Mouse (Mus musculus) adrenal gland, adult 2 months (tissue): ENCODE data around the gene Dspp. TPM values are rescaled to one million over a fixed set of nuclear protein-coding genes. Genes with fewer than 3 reads are reported as not detected.

Source experiments
- DNase-seq: peaks from one replicate; pipeline ENCODE4 v3.0.0; 2021
- long read RNA-seq: library from polyadenylated mRNA; stranded (forward); transcript quantifications from one replicate; pipeline ENCODE4 v2.0.0, GENCODE M21; 2021
- polyA plus RNA-seq: library from polyadenylated mRNA; depleted of rRNA; stranded (reverse); fragments of >200 nt; gene quantifications from 2 replicates; pipeline ENCODE4 v1.2.3, GENCODE M21; 2012; rRNA removed
- total RNA-seq, 2 experiments: library from RNA; stranded (reverse); gene quantifications; 2 replicates each; pipeline ENCODE4 v1.2.3; 2021

Gene Dspp
- total RNA-seq (not detected), polyA plus RNA-seq (not detected in 2 replicates)
- long read RNA-seq = 0 reads

- DNase-seq = no peak
These were observed at the start of gene Dspp for GRCm38 (mm10) chr5:104170412-104170811. Gene Dspp (plus strand): TSS chr5:104170712.

DNA sequence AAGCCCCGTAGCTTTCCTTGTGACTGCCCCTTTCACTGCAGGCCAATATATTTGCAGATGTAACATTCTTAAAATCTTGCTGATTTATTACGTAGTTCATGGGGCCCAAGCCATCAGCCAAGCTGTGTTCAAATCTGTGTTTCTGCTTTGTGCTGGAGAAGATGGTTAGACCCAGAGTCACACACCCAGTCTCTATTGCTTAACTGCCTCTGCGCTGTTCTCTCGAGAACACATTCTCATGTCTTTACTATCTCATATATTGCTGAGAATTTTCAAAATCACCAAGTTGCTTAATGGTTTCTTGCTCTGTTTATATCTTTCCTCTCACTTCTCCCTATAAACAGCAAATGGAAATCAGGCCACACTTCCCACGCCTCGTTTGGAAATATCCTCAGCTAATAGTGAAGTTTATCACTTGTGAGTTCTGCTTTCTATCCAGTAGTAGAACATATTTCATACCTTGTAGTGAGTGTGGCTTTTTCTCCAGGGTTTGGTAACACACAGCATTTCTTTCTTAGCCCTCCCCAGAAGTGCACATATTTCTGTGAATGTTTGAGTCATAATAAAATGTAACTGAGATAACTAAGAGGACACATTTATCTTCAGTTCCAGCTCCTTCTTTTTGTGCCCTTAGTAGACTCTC lies 46.4 kb upstream of the Dspp start:
- DNase-seq = no peak

DNA sequence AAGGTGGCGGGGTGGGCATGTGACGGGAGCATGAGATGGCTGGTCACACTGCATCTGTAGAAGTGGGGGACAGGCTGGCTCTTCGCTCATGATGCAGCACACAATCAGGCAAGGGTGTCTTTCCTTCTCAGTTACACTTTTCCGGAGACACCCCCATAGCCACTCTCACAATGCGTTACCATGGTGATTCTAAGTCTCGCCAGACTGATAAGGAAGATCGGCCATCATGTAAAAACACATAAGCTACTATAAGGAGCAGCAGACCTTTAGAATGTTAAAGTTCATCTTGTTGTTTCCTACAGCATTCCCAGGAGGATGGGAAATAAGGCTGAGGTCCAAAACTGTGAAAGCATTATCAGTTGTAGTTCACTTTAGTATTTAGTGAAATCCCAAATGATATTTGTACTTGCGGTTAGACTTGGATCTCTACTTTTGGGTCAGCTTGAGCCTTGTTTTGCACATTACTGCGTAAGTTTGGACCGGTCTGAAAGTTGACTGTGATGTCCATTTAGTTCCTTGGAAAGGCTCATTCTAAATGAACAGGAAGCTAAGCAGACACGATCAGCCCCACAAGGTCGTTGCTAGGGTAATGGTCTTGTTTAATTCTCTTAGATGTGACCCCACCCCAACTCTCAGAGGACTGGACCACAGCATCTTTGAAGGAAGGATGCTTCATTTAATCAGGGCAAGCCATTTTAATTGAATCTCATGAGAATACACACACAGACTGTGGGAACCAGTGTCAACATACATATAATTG lies 43.8 kb upstream of the Dspp start:
- DNase-seq = no peak

GRCm38 (mm10) chr5:104127351-104127750 lies 43.2 kb upstream of the Dspp start:
- DNase-seq = no peak

DNA sequence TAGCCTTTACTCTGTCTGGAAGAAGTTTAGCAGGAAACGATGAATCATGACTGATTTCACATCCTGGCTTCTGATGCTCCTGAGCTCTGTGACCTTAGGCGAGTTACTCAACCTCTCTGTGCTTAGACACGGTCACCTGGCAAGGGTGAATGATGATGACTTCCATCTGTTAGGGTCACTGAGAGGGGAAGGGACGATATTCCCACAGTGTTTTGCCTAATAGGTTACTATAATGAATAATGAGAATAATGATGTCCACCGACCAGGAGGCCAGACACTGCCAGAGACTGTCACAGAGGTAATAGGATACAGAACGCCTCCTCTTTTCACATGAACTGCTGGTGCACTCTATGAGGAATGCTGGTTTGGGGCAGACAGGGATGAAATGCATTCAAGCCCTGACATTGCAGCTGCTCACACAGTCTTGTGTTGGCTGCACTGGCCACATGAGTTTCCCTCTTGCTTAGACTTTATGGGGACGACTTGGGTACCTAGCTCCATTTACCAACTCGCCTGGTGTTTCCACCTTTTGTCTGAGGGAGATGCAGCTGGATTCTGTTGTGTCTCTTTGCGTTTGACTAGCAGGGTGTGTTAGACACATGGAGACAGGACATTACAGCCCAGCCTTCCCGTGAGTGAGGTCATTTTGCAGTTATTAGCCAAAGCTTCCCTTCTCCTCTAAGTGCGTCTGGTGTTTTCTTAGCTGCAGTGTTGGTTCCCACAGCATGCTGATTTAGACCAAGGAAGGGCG lies 42.1 kb upstream of the Dspp start:
- DNase-seq = no peak

DNA sequence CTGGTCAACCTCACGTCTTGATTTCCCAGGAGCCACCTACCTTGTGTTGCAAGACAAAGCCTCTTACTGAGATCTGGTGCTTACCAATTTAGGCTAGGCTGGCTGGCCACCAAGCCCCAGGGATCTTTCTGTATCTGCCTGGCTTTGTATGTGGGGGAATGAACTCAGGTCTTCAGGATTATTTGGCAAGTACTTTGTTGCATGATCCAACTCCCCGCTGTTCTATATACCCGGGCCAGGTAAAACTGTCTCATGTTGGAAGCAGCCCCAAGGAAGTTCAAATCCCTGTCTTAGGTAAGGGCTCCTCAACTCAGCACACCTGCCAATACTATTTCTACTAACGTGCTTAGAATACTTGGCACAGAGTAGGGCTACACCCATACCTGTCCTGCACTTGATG lies 39.6 kb upstream of the Dspp start:
- no peak for DNase-seq

- peak; percentile 72 for DNase-seq
These were observed 39.0 kb upstream of the Dspp start for GRCm38 (mm10) chr5:104131544-104131943.

GRCm38 (mm10) chr5:104133752-104134151 lies 36.8 kb upstream of the Dspp start:
- peak; percentile 58 for DNase-seq

- no peak for DNase-seq
These were observed 32.5 kb upstream of the Dspp start for GRCm38 (mm10) chr5:104137920-104138541.

DNA sequence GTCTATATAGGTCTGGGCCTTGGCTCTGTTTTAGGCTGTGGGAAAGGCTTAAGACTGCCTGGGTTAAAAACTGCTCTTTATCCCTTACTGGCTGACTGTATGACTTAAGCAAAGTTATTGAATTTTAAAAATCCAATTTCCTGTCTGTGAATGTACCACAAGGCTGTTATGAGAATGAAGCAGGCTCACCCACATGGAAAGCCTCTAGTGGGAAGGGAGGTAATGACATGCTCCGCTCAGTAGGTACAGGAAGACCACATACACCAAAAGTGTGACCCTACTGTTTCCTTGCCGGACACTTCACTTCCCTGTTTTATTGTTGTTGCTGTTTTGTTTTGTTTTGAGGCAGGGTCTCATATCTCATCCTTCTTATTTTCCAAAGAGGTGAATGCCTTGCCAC lies 29.4 kb upstream of the Dspp start:
- DNase-seq = no peak

GRCm38 (mm10) chr5:104144057-104144456 lies 26.5 kb upstream of the Dspp start:
- no peak for DNase-seq

DNA sequence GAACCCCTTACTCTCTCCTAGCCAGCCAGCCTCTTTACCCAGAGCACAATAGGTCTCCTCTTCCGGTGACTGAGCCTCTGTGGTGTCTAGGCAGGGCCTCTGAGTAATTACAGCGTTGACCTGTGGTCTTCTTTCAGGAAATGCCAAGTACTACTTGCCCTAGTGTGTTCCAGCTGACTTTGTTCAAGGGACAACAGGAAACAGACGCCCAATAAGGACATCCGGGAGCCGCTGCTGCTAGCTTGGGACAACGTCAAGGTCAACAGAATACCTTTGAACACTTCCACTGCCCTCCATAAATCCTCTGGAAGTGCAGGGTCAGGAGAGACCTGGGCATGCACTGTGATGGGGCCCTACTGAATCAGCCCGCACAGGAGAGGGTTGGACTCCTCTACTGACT lies 21.2 kb upstream of the Dspp start:
- DNase-seq = peak; percentile 72

DNA sequence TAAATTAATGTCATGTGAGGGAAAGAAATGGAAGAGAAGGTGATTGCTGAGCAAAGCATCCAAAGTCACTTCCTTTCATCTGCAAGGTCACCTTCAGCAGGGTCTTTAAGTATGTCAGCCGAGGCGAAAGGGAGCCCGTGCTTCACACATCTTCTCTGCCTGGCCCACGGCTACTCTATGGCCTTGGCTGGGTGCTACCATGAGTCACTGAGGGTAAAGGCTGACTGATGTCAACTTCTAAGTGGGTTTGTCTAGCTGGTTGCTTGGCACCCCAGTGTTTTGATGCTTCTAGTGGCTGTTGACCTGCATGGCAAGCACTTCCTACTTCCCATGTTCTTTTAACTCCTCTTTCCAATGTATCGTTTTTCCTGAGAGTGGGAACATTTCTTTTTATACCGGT lies 20.3 kb upstream of the Dspp start:
- peak; percentile 71 for DNase-seq

- DNase-seq = no peak
These were observed 12.8 kb upstream of the Dspp start for GRCm38 (mm10) chr5:104157701-104158100.

GRCm38 (mm10) chr5:104158332-104159052 lies 12.0 kb upstream of the Dspp start:
- peak; percentile 60 for DNase-seq

DNA sequence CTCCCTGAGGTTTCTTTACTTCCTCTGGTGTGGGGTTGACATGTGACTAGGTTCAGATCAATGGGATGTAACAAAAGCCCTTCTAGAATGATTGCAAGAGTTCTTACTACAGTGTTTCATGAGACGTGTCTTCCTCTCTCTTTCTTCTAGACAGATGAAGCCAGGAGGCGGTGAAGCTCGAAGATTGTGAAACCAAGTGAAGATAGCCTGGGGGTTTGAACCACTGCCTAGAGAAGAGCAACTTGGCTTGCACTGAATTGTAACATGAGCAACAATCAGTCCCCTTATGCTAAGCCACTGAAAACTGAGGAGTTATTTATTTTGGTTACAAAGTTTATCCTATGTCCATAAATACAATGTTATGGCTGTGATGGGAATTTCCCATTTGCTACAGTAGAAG lies 9.9 kb upstream of the Dspp start:
- DNase-seq = no peak

DNA sequence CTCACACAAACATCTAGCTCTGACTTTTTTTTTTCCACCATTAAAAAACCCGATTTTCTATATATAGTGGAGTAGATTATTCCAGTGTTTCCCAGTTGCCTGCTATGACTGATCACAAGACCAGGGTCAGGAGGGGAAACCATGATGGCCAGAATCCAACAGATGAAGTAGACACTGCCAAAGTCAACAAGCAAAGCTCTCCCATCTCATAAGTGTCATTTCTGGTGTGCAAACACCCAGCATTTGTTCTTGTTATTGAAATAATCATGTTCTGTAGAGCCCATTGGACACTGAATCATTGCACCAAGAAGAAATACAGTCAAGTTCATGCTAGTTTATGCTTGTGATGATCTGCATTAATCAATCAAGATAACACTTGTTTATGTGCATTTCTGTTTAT lies 9.1 kb upstream of the Dspp start:
- peak; percentile 60 for DNase-seq

- DNase-seq = no peak
These were observed 7.0 kb upstream of the Dspp start for GRCm38 (mm10) chr5:104163536-104163935.

DNA sequence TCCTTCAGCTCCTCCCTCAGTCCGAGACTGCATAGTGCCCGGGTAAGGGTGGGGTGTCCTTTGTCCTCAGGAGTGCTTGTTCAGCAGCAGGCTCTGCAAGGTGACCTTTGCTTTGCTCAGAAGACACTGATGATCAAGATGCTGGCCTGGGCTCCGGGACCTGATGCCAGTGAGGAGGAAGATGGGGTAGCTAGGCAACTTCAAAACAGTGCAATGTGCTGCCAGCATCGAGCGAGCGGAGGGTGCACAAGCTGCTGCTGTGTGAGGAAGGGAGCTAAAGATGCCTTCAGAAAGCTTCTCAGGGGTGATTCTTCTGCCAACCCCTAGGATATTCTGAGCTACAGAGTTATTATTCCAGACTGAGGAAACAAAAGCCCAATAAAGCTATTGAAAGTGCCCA lies 2.6 kb downstream of the Dspp start:
- DNase-seq = no peak

DNA sequence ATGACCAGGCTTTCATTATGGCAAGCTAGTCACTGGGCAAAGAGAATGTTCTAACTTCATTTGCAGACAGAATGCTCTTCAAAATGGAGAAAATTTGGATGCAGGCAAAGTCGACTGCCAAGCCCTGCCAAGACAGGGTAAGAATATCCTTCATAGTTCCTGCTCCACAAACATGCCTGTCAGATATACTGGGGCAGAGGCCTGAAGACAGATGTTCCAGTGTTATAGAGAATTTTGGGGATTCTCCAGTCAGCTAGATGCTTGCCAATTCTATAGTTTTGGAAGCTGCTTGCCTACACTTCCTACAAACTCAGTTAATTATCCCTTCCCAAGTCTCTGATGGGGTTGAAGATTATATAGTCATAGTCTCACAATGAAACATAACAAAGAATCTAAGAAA lies 13.2 kb downstream of the Dspp start:
- no peak for DNase-seq

DNA sequence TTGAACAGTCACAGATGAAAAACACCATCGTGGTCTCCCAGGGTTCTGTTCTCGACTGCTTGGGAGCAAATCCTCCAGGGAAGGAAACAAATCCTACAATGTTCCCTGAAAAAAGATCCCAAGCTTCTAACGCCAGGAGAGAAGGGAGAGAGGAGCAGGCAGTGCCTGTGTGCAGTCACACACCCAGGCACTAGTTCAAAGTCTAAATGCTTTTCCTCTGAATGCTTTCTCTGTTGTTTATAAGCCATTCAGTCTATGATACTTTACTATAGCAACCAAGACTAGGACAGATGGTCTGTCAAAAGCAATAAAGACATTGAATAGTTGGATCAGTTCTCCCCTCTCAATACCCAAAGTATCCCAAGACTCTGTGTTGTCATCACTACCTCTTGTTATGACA lies 16.8 kb downstream of the Dspp start:
- DNase-seq = no peak

GRCm38 (mm10) chr5:104195086-104195485 lies 24.6 kb downstream of the Dspp start:
- DNase-seq = peak; percentile 10
